Mouse (Mus musculus) ES-E14 (cell line): ENCODE results near the gene Zfp983. TPM values are rescaled to one million over a fixed set of nuclear protein-coding genes. Genes with fewer than 3 reads are reported as not detected.
"Not testable (repeated sequence)": the region's sequence is repeated elsewhere in the genome, so short reads cannot be mapped to it uniquely, and the experiment has no call there.

Experiments
- DNase-seq: peaks from one replicate; pipeline ENCODE4 v3.0.0-alpha.2; 2013; ENCODE audit warnings: low read depth, low spot score
- H3K27ac ChIP-seq: 2 replicates; pipeline ENCODE4 v1.5.1; 2012; ENCODE audit warnings: low read depth, mild to moderate bottlenecking, low read length, moderate library complexity, mixed read lengths; ENCODE audit not compliant: poor library complexity, insufficient read depth, severe bottlenecking
- H3K36me3 ChIP-seq: 2 replicates; pipeline ENCODE4 v1.6.1; 2012; ENCODE audit warnings: mild to moderate bottlenecking, low read length, moderate library complexity, mixed read lengths; ENCODE audit not compliant: control insufficient read depth, poor library complexity, insufficient read depth, severe bottlenecking
- H3K4me1 ChIP-seq, 2 experiments: fragments of 150-350 bp in 1 of 2; sonication (generic) in 1 of 2; 2 replicates each; pipeline ENCODE4 v1.6.1; 2012; ENCODE audit warnings: low read length in 2 of 2, mild to moderate bottlenecking in 1 of 2, mixed read lengths in 1 of 2; ENCODE audit not compliant: control insufficient read depth in 2 of 2, insufficient read depth in 2 of 2, poor library complexity in 1 of 2
- H3K4me3 ChIP-seq, 2 experiments: fragments of 150-350 bp in 1 of 2; sonication (generic) in 1 of 2; 2 replicates each; pipeline ENCODE4 v1.5.1; 2012; ENCODE audit warnings: low read length in 2 of 2, low read depth in 1 of 2, mild to moderate bottlenecking in 1 of 2, mixed read lengths in 1 of 2; ENCODE audit not compliant: insufficient read depth in 1 of 2, poor library complexity in 1 of 2, severe bottlenecking in 1 of 2
- H3K9ac ChIP-seq: 2 replicates; pipeline ENCODE4 v1.6.1; 2012; ENCODE audit warnings: low read depth, mild to moderate bottlenecking, low read length, mixed read lengths; ENCODE audit not compliant: poor library complexity, insufficient read depth, severe bottlenecking
- H3K9me3 ChIP-seq: fragments of 150-350 bp; sonication (generic); 2 replicates; pipeline ENCODE4 v1.6.1; 2012; ENCODE audit warnings: low read depth, mild to moderate bottlenecking, low read length; ENCODE audit not compliant: control insufficient read depth, insufficient read depth
- CHD2 ChIP-seq: IDR thresholded peaks from 2 replicates; pipeline ENCODE4 v1.6.1; 2014; ENCODE audit warnings: mild to moderate bottlenecking, low read depth, low read length, inconsistent platforms
- HCFC1 ChIP-seq: IDR thresholded peaks from 2 replicates; pipeline ENCODE4 v1.6.1; 2012; ENCODE audit warnings: low read length, inconsistent platforms, borderline replicate concordance; ENCODE audit not compliant: insufficient read depth
- MAFK ChIP-seq: IDR thresholded peaks from 2 replicates; pipeline ENCODE4 v1.6.1; 2014; ENCODE audit warnings: mild to moderate bottlenecking, low read depth, low read length, inconsistent platforms; ENCODE audit not compliant: insufficient read depth
- ZC3H11A ChIP-seq: IDR thresholded peaks from 2 replicates; pipeline ENCODE4 v1.6.1; 2012; ENCODE audit warnings: low read depth, mild to moderate bottlenecking, inconsistent platforms, low read length, borderline replicate concordance
- ZNF384 ChIP-seq: IDR thresholded peaks from 2 replicates; pipeline ENCODE4 v1.6.1; 2012; ENCODE audit warnings: low read depth, low read length, inconsistent platforms
- in situ Hi-C, 2 experiments: fragments of 600-800 bp; cut with MboI; formaldehyde crosslinking; loops; one replicate each; pipeline ENCODE4 v1.15.1; 2025; ENCODE audit warnings: low sequenced_read_pairs in 2 of 2, inconsistent platforms in 1 of 2; ENCODE audit not compliant: unreplicated experiment in 2 of 2
- total RNA-seq: library from RNA; depleted of rRNA; stranded (reverse); fragments of 300-350 nt; gene quantifications from 2 replicates; pipeline ENCODE4 v1.2.3, GENCODE M21; 2012; rRNA removed

The Zfp983 gene
- total RNA-seq, result 0.95 and 1.1 TPM in 2 replicates

DNA sequence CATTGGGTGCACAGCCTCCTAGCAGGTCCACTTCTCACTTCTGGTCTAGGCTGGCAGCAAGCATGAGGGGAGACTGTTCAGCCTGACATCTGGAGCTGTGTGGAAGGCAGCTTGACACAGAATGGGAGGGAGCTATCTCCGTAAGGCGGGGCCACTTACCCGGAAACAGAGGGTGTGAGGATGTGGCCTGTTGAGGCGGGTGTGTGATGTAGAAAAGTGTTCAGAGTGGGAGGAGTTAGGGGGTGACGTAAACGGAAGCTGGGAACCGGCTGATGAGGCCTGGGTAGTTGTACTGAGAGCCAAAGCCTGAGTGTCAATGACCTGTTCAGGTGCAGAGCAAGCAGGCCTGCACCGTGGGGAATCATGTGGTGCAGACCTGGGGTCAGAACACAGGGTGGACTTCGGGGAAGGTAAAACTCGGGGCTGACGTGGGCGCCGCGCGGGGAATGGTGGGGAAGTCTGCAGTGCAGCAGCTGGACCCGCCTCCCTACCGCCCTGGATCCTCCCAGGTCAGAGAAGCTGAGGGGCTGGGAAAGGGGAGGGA is at the start of gene Zfp983:
Gene Zfp983, plus strand, starts transcription at position 261 of the 544 bp plus-strand sequence.
- DNase-seq, result peak; percentile 86
- in situ Hi-C loops, H3K4me1 ChIP-seq, H3K9me3 ChIP-seq, H3K36me3 ChIP-seq: not testable (repeated sequence)
- Histone ChIP-seq H3K9ac (peak within 1 kb of the TSS; percentile 0; the same call in 1 of the 2 replicates), H3K4me3 (peak within 1 kb of the TSS; percentile 69 to 76), H3K27ac (peak within 1 kb of the TSS; percentile 12; the same call in 1 of the 2 replicates)

DNA sequence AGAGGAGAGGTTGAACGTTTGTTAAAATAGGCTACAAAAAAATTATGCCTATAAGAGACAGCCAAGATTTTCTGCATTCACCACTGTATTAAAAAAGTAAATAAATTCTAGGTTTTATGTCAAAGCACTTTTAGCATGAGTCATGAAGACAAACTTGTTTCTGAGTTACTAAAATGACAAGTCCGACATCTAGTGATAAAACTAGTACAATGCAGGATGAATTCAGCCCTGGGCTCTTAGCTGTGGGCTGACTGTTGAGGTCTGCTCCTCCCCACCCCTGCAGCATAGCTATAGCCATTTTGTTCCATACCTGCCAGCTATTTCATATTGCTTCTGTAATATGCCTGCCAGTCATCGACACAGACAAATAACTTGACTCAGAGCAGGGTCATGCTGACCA is 34.1 kb upstream of the Zfp983 start:
- Histone ChIP-seq H3K36me3 (no peaks in the 10 kb centered on the region), H3K27ac (no peak overlapping the region), H3K4me3 (no peak overlapping the region), H3K9me3 (no peaks in the 10 kb centered on the region), H3K9ac (no peak overlapping the region), H3K4me1 (peaks cover 0 to 3% of the 10 kb centered on the region in 2 experiments; a peak in 3 of 4 replicates)
- in situ Hi-C loops, result no loop called here
- TF ChIP-seq ZC3H11A (no peak), CHD2 (no peak), ZNF384 (no peak), MAFK (no peak), HCFC1 (no peak)
- DNase-seq, result no peak

GRCm38 (mm10) chr17:21617352-21617751 is 33.1 kb upstream of the Zfp983 start:
- no peaks in the 10 kb centered on the region for H3K9me3 ChIP-seq
- no peak for DNase-seq
- TF ChIP-seq CHD2 (no peak), ZC3H11A (no peak), HCFC1 (no peak), ZNF384 (no peak), MAFK (no peak)
- peaks cover 0 to 3% of the 10 kb centered on the region in 2 experiments; a peak in 3 of 4 replicates for H3K4me1 ChIP-seq
- H3K9ac ChIP-seq, result no peak overlapping the region
- H3K4me3 ChIP-seq, result no peak overlapping the region
- no peaks in the 10 kb centered on the region for H3K36me3 ChIP-seq
- no peak overlapping the region for H3K27ac ChIP-seq
- in situ Hi-C loops, result no loop called here

- Histone ChIP-seq H3K36me3 (no peaks in the 10 kb centered on the region), H3K9me3 (no peaks in the 10 kb centered on the region), H3K27ac (no peak overlapping the region), H3K4me3 (no peak overlapping the region), H3K4me1 (no peaks in the 10 kb centered on the region), H3K9ac (no peak overlapping the region)
- in situ Hi-C loops, result no loop called here
- DNase-seq, result no peak
- TF ChIP-seq ZNF384 (no peak), CHD2 (no peak)
These were observed 26.8 kb upstream of the Zfp983 start for GRCm38 (mm10) chr17:21623647-21624046.

DNA sequence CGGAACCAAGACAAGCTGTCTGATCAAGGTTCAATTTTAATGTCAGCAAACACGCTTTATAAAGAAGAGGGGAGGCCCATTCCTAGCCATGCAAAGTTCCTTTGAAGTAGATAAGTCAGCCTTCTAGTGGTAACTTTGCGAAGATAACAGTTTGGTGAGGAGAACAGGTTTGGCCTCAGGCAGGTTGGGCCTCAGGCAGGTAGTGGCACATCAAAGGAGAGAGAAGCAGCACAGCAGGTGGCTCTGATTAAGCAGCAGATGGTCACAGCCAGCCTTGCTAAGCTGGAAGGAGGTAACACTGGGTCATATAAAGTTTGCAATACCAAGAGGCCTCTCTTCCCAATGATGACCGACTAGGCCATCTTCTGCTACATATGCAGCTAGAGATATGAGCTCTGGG is 14.7 kb upstream of the Zfp983 start:
- DNase-seq, in situ Hi-C loops, H3K36me3 ChIP-seq, H3K4me1 ChIP-seq, H3K27ac ChIP-seq, H3K9ac ChIP-seq, H3K9me3 ChIP-seq, H3K4me3 ChIP-seq: not testable (repeated sequence)
